Mouse (Mus musculus) lung, embryonic 16.5 days (tissue): ENCODE data around the gene Pnliprp1. TPM values are rescaled to one million over a fixed set of nuclear protein-coding genes. Genes with fewer than 3 reads are reported as not detected.
A peak's percentile ranks its signal among the peaks of the same experiment; 100 is the strongest.

Source experiments
- ATAC-seq: fragments of 200-750 bp; cut with Nextera tagmentation; 2 replicates; pipeline ENCODE4 v1.8.0; 2017; ENCODE audit warnings: low read depth, mild to moderate bottlenecking, moderate library complexity
- H3K27ac ChIP-seq: fragments of 300-500 bp; sonication (generic); 2 replicates; pipeline ENCODE4 v1.5.1; 2014; ENCODE audit warnings: mild to moderate bottlenecking, control low read depth, low read length
- H3K27me3 ChIP-seq: fragments of 300-500 bp; sonication (generic); 2 replicates; pipeline ENCODE4 v1.6.1; 2014; ENCODE audit warnings: low read depth, low read length, mixed read lengths; ENCODE audit not compliant: control insufficient read depth, insufficient read depth
- H3K36me3 ChIP-seq: fragments of 300-500 bp; sonication (generic); 2 replicates; pipeline ENCODE4 v1.6.1; 2014; ENCODE audit warnings: low read length; ENCODE audit not compliant: control insufficient read depth, insufficient read depth
- H3K4me1 ChIP-seq: fragments of 300-500 bp; sonication (generic); replicated peaks from 2 replicates; pipeline ENCODE4 v1.6.1; 2014; ENCODE audit warnings: low read length, mixed read lengths; ENCODE audit not compliant: control insufficient read depth, insufficient read depth
- H3K4me2 ChIP-seq: fragments of 300-500 bp; sonication (generic); 2 replicates; pipeline ENCODE4 v1.6.1; 2014; ENCODE audit warnings: low read depth, low read length, control low read depth
- H3K4me3 ChIP-seq: fragments of 300-500 bp; sonication (generic); 2 replicates; pipeline ENCODE4 v1.5.1; 2014; ENCODE audit warnings: mild to moderate bottlenecking, low read length, control low read depth
- H3K9ac ChIP-seq: fragments of 300-500 bp; sonication (generic); 2 replicates; pipeline ENCODE4 v1.6.1; 2014; ENCODE audit warnings: low read length, control low read depth
- H3K9me3 ChIP-seq: fragments of 300-500 bp; sonication (generic); 2 replicates; pipeline ENCODE4 v1.6.1; 2016; ENCODE audit warnings: low read length; ENCODE audit not compliant: control insufficient read depth
- WGBS: fragments of 180-500 bp; shearing (Covaris S2); extraction: QIAGEN DNeasy Blood & Tissue Kit; methylation state at CpG from one replicate; pipeline ENCODE4 v1.1.7; 2014; 5-methylcytosine and 5-hydroxymethylcytosine counted together
- polyA plus RNA-seq: library from polyadenylated mRNA; unstranded; fragments of >200 nt; fragmentation: Nextera tagmentation; extraction: Ambion mirVana; gene quantifications from 2 replicates; pipeline ENCODE4 v1.2.1, GENCODE M21; 2015

Pnliprp1 gene
- polyA plus RNA-seq, 1 experiment from 2014 or later: 0.30 TPM

DNA sequence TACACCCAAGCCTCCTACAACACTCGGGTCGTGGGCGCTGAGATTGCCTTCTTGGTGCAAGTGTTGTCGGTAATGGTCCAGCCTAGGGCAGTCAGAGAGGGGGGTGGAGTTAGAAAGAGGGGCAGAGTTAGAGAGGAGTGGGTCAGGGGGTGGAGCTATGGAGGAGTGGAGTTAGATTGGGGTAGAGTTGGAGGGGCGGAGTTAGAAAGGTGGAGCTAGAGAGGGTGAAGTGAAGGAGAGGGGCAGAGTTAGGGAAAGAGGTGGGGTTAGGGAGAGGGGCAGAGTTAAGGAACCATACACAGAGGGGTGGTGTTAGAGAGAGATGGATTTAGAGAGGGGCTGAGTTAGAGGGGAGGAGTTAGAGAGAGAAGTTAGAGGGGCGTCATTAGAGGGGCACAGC lies 33.6 kb downstream of the Pnliprp1 start:
- H3K9ac ChIP-seq: no peak overlapping the region
- H3K4me3 ChIP-seq: no peak overlapping the region
- no peaks in the 10 kb centered on the region for H3K4me1 ChIP-seq
- H3K4me2 ChIP-seq: no peak overlapping the region
- no peaks in the 10 kb centered on the region for H3K9me3 ChIP-seq
- no peak overlapping the region for H3K27ac ChIP-seq
- 28% methylated on average over 6 of the region's 6 CpGs for WGBS
- ATAC-seq: peak; percentile 28; the same call in 1 of the 2 replicates
- no peaks in the 10 kb centered on the region for H3K36me3 ChIP-seq
- H3K27me3 ChIP-seq: no peaks in the 10 kb centered on the region

- Histone ChIP-seq H3K4me2 (no peak overlapping the region), H3K9ac (no peak overlapping the region)
- 12% methylated on average over 12 of the region's 12 CpGs for WGBS
Measured at GRCm38 (mm10) chr19:58762848-58763541, 34.3 kb downstream of the Pnliprp1 start.

DNA sequence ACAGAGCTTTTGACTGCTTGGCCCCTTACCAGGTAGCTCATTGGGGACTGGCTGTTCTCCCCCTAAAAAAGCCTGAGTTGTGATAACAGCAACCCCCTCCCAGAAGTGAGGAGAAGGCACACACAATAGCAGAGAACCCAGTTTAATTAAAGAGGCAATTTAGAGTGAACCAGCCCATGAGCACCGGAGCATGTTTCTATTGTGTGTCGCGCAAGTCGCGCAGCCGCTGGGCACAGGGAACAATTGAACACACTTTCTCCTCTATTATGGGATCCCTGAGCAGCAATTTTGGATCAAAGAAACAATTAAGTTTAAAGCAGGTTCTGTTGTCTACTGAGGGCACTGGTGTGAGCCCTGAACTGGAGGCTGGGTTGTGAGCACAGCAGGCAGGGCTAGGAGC lies 38.6 kb downstream of the Pnliprp1 start:
- Histone ChIP-seq H3K9ac (no peak overlapping the region), H3K27me3 (no peaks in the 10 kb centered on the region), H3K36me3 (no peaks in the 10 kb centered on the region), H3K9me3 (no peaks in the 10 kb centered on the region), H3K4me1 (no peaks in the 10 kb centered on the region), H3K4me3 (no peak overlapping the region), H3K27ac (no peak overlapping the region), H3K4me2 (no peak overlapping the region)
- 95% methylated on average over 6 of the region's 6 CpGs for WGBS
- ATAC-seq: no peak

More at GRCm38 (mm10) chr19:58762848-58763541, 34.3 kb downstream of the Pnliprp1 start:
- Histone ChIP-seq H3K27ac (no peak overlapping the region), H3K9me3 (no peaks in the 10 kb centered on the region), H3K4me3 (no peak overlapping the region), H3K4me1 (no peaks in the 10 kb centered on the region), H3K36me3 (no peaks in the 10 kb centered on the region), H3K27me3 (no peaks in the 10 kb centered on the region)
- ATAC-seq: peak; percentile 77

DNA sequence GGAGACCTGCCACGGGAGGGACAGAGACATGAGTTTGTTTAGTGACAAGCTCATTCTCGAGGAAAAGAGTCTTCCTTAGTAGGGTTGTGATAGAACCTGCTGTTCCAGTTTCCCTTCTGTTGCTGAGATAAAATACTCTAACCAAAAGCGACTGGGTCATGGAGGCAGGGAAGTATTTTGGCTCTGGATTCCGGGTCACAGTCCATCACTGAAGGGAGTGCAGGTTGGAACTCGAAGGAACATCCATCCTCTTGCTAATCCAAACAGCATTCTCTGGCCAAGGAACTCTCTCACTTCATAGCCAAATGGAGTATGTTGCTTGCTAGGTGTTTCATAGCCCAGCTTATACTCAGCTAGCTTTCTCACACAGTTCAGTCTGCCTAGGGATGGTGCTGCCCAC lies 47.8 kb downstream of the Pnliprp1 start:
- Histone ChIP-seq H3K9ac (no peak overlapping the region), H3K4me3 (no peak overlapping the region), H3K4me2 (no peak overlapping the region), H3K36me3 (no peaks in the 10 kb centered on the region), H3K9me3 (no peaks in the 10 kb centered on the region), H3K4me1 (no peaks in the 10 kb centered on the region), H3K27ac (no peak overlapping the region), H3K27me3 (no peaks in the 10 kb centered on the region)
- ATAC-seq: no peak
- WGBS: 42% methylated on average over 5 of the region's 5 CpGs

DNA sequence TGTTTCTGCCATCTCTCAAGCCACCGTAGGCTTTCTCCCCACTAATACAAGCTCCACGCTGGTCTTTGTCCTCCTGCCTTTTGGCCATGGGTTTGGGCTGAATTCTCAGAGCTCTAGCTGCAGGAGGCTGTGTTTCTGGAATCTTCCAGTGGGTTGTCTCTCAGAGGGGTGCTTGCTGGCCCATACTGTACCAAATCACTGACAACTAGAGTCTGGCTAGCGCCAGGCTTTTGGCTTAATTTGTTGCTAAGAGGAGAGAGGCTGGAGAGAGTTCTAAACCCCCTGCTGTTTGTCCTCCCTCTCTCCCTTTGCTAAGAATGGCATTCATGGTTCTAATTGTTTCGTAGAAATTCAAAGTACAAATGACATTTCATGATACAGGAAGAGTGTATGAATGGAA lies 52.9 kb downstream of the Pnliprp1 start:
- Histone ChIP-seq H3K4me2 (no peak overlapping the region), H3K4me3 (no peak overlapping the region), H3K4me1 (no peaks in the 10 kb centered on the region), H3K27me3 (no peaks in the 10 kb centered on the region), H3K9me3 (no peaks in the 10 kb centered on the region), H3K36me3 (no peaks in the 10 kb centered on the region), H3K27ac (no peak overlapping the region), H3K9ac (no peak overlapping the region)
- ATAC-seq: no peak
- 71% methylated on average over 4 of the region's 4 CpGs for WGBS

- Histone ChIP-seq H3K27ac (no peak overlapping the region), H3K27me3 (no peaks in the 10 kb centered on the region), H3K4me3 (no peak overlapping the region), H3K36me3 (no peaks in the 10 kb centered on the region), H3K9me3 (no peaks in the 10 kb centered on the region), H3K9ac (no peak overlapping the region), H3K4me2 (no peak overlapping the region), H3K4me1 (no peaks in the 10 kb centered on the region)
- no peak for ATAC-seq
- WGBS: 39% methylated on average over 7 of the region's 7 CpGs
Measured at GRCm38 (mm10) chr19:58783938-58784337, 55.3 kb downstream of the Pnliprp1 start.

- ATAC-seq: no peak
- H3K4me2 ChIP-seq: no peak overlapping the region
- H3K4me3 ChIP-seq: no peak overlapping the region
- 61% methylated on average over 11 of the region's 11 CpGs for WGBS
- H3K9me3 ChIP-seq: no peaks in the 10 kb centered on the region
- no peaks in the 10 kb centered on the region for H3K27me3 ChIP-seq
- H3K9ac ChIP-seq: no peak overlapping the region
- no peaks in the 10 kb centered on the region for H3K4me1 ChIP-seq
- H3K27ac ChIP-seq: no peak overlapping the region
- no peaks in the 10 kb centered on the region for H3K36me3 ChIP-seq
Measured at GRCm38 (mm10) chr19:58789194-58789593, 60.5 kb downstream of the Pnliprp1 start.

Other genes with a start within 250 kb of the Pnliprp1 start
- not detected in 2 replicates for gene Ccdc172, start 216.9 kb upstream of the Pnliprp1 start, polyA plus RNA-seq
- gene Pnlip, start 76.4 kb upstream of the Pnliprp1 start, polyA plus RNA-seq: not detected in 2 replicates
- gene Pnliprp2, start 30.8 kb downstream of the Pnliprp1 start, polyA plus RNA-seq: 0.13 and 0.21 TPM in 2 replicates
- not detected in 2 replicates for gene 1700019N19Rik, start 65.6 kb downstream of the Pnliprp1 start, polyA plus RNA-seq
- gene Eno4, start 214.5 kb downstream of the Pnliprp1 start, polyA plus RNA-seq: 2.1 and 2.7 TPM in 2 replicates
- gene Hspa12a, start 214.8 kb downstream of the Pnliprp1 start, polyA plus RNA-seq: 5.5 and 6.0 TPM in 2 replicates